Mouse (Mus musculus): ENCODE measurements around the gene Zdhhc5.
A peak's percentile ranks its signal among the peaks of the same experiment; 100 is the strongest.
"Not testable (repeated sequence)": the region's sequence is repeated elsewhere in the genome, so short reads cannot be mapped to it uniquely, and the experiment has no call there.

Zdhhc5 gene

DNA sequence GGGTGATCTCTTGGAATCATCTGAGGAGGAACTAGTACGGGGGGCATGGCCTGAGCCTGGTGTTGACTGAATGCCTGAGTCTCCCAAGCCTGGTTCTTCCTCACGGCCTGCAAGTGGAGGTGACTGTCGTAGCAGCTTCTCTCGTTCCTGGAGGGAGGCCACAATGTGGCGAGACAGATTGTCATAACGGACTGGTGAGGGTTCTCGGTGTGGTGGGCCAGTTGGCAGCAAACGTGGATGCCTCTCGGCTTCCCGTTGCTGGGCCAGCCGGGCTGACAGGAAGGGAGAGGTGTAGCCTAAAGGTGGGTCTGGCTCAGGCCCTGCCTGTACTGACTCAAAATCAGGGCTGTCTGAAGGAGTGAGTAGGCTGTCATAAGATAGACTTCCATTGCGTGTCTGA is 24.9 kb downstream of the Zdhhc5 start:
- no peak for DNase-seq

DNA sequence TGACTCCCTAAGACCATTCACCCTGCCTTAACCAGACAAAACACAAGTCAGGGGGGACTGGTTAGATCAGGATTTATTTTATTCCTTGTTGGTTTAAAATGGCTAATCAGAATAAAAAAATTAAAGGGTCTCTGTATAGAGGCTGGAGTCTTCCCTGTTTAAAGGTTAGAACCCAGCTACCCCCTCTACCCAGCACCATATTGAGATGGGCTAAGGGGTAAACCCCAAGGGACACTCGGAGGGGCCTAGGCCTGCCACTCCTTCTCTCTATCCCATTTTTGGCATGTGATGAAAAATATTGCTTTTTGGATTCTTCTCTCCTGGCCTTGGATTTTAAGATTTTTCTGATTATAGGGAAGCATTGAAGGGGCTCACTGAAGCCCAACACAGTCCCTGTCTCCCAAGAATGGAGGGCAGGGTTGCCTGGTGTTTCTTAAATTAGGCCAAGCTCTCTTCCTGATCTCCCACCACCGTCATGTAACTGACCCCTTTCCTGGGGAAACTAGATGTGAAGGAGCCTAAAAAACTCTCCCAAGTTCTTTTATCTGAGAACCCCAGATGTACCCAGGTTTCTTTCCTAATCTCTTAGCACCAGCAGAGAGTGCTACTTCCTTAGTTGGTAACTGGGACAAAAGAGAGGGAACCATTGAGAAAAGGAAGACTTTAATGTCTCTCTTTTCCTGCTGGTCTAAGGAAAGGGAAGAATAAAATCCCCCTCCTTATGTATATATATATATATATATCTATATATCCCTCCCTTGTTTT is 26.7 kb downstream of the Zdhhc5 start:
- DNase-seq, result no peak

DNA sequence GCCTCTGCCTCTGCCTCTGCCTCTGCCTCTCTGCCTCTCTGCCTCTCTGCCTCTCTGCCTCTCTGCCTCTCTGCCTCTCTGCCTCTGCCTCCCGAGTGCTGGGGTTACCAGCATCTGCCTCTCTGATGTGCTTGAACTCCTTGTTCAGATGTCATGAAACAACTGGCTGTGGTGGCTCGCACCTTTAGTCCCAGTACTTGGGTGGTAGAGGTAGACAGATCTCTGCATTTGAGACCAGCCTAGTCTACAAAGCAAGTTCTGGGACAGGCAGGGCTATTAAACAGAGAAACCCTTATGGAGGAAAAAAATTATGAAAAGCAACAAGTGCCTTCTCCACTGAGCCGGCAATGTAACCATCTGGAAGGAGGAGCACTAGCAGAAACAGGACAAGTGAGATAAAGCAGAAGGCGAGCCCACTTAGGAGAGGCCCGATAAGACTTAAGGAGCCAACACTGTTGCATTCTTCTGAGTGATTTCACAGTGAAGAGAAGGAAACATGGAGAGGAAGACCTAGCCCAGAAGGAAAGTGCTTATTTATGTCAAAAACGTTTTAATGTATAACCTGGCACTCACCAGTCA is 32.3 kb downstream of the Zdhhc5 start:
- no peak for DNase-seq

DNA sequence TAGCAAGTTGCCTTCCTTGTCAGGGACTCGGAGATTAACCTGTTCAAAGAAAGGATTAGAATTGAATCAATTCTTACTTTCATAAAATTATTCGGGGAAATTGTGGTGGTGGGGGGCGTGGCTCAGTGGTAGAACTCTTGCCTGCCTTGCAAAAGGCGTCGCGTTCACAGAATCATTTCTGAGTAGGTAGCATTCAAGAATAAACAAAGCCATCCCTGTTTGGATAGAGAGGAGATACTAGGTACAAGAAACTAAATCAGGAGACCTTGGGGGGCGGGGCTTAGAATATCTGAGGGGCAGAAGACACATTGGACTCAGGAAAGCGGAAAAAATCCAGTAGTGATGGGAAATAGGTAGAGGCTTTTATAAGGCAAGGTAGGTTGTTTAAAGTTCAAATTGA is 36.0 kb downstream of the Zdhhc5 start, which contains the start of gene Tmx2:
TSS of gene Tmx2 (minus strand) at position 125 of the 400 bp plus-strand sequence.
- DNase-seq, result no peak

DNA sequence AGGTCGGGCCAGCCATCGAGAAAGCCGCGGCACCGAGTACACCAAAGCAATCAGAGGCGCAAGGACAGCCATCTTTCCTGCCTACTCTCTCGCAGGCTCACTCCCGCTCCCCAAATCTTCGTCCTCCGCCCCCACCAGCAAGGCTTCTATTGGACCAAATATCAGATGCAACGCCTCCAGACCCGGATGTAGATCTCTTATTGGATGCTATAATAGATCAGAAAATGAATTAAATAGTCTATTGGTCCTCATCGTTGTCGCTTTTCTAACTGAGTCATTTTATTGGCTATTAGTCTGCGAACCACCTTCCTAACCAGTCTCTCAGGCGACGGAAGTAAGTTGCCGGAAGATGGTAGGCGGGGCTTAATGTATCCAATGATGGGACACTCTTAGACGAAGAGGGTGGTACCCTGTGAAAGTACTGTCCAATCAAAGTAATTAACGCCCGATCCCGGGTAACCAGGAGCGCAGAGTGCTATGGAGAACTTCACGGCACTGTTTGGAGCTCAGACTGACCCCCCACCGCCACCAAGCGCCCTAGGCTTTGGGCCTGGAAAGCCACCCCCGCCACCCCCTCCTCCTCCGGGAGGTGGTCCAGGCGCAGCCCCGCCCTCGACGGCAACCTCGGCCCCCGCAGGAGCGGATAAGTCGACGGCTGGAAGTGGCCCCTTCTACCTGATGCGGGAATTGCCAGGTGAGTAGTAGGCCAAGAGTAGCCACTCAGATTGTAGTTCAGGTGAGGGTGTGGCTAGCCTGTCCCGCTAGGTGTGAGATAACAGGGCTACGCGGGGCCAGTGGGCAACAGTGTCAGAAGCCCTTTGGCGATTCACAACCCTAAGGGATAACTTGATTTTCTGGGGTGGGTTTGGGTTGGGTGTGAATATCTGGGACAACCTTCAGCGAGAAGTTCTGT is 36.8 kb downstream of the Zdhhc5 start, which contains the start of the genes Gm28635 and Med19:
TSS of gene Gm28635 (minus strand) at position 74 of the 913 bp plus-strand sequence.
TSS of gene Med19 (plus strand) at position 435 of the 913 bp plus-strand sequence.
- peak; percentile 97 to 99 for DNase-seq

DNA sequence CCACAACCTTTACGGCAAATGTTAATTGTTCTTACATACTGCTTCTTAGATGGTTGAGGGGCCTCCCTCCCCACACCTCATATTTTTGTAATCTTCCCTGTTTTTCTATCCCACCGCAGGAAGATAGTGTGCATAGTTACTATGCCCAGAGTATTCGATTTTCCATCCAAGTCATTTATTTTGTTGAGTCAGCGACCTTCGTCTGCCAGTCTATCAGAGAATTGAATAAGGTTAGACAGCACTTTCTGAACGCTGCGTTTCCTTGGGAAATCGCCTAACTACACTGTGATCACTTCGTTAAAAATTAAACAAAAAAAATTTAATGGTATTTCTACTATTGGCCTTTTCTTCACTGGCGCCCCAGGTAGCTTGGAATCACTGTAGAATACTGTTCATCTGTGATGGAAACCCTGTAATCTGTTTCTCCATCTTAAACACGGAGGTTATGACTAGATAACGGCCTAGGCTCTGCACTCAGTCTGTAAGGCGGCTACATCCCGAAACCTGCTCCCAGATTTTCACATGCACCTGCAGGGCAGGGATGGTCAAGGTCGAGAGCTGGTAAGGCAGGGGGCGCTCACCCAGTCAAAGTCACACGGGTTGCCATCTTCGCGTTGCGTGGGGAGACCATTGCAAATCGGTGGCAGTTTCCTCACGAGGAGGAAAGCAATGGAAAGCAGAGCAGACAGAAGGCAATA is 37.6 kb downstream of the Zdhhc5 start:
- no peak for DNase-seq

DNA sequence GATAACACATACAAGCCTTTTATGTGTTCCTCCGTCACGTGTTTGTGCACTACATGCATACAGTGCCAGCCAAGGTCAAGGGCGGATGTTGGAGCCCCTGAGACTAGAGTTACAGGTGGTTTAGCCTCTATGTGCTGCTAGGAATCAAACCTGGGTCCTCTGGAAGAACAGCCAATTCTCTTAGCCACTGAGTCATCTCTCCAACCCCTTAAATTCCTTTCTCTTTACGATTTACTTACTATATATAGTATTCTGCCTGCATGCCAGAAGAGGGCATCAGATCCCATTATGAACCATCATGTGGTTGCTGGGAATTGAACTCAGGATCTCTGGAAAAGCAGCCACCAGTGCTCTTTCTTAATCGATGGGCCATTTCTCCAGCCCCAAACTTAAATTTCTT is 43.4 kb downstream of the Zdhhc5 start:
- DNase-seq, result not testable (repeated sequence)

DNA sequence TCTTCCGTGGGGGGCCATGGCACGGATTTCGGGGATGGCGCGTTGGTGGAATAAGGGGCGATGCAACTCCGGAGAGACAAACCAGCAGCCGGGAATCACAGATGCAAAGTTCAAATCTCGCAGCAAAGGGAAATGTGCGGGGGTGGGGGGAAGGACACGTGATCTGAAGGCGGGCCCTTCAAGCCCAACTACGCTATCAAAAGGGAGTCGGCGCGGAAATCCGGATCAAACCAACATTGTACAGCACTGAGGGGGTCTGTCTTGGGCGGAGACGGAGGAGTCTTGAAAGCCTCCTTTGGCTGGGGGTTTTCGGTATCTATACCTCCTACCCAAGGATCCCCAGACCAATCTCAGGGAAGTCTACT is 44.4 kb downstream of the Zdhhc5 start, which contains the start of gene Selenoh:
TSS of gene Selenoh (minus strand) at position 202 of the 365 bp plus-strand sequence.
- peak; percentile 61 to 75 for DNase-seq

DNA sequence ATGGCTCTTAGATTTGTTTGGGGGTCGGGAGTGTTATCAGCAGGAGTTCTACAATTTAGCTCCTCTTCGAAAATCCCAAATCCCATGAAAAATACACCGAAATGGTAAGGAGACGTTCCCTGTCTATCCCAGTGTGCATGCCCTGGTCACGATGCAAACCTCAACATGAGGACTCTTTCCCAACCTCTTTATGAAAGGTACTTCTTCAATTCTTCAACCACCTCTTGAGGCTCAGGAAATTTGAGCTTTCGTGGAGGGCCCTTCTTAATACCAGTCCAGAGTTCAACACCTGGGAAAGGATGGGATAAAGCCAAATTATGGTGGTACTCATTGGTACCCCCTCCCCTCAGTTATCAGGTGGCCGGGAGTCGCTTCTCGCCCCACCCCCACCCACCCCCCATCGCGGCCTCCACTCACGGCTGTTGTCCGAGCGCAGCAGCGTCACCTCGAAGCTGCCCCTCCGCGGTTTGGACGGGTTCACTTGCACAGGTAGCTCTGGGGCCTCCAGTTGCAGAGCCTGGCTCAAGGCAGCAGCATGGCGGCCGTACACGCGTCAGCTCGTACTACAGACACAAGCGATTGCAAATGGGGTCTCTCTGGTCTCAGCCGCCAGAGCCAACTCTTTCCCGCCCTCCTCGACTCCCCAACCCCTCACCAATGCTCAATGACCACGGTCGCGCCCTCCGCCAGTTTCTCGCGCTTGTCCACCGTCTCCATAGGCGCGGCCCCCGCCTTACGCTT is 45.0 kb downstream of the Zdhhc5 start:
- DNase-seq, result no peak

DNA sequence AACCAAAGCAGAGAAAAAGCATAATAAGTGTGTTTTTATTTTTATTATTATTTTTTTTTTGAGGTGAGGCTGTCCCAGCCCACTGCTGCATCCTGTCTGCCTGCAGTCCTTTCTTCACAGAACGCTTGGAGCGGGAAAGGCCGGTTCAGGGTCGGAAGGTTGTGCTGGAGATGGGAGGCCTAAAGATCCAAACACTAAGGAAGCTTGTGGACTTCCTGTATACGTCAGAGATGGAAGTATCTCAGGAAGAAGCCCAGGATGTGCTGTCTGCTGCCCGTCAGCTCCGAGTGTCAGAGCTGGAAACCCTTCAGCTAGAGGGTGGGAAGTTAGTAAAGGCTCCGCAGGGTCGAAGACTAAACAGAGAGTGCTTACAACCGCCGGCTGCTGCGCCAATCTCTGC is 48.9 kb downstream of the Zdhhc5 start:
- DNase-seq, result peak; percentile 20 to 31

DNA sequence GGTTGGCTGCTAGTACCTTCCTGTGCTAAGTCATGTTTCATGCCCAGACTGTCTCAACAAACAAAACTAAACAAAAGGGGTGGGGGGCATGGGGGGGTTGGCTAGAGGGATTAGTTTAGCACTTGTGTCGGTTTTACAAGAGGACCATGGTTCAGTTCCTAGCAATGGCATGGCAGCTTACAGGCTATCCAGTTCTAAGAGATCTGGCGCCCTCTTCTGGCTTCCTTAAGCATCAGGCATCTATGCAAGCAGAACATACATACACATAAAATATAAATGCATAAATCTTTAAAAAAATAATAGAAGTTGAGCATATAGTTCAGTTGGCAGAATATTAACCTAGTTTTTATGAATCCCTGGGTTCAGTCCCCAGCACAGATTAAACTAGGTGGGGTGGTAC is 52.1 kb downstream of the Zdhhc5 start:
- peak in 1 of 2 experiments; percentile 54 for DNase-seq

DNA sequence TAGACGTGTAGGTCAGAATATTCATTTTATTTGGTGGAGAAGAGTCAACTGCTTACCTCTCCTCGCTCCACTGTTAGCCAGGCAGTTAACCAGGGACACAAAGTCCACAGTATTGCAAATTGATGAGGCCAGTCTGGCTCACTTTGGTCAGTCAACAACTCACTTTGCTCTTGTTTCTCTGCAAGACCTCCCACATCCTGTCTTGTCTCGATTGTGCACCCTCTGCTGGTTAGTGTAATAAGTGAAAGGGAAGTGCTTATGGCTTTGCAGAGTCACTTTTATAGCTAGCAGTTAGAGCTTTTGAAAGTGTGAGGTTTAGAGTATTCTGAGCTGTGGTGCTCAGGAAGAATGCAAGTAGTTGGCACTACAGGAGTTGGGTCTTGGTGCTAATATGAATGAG is 54.7 kb downstream of the Zdhhc5 start:
- peak; percentile 65 to 78 for DNase-seq

DNA sequence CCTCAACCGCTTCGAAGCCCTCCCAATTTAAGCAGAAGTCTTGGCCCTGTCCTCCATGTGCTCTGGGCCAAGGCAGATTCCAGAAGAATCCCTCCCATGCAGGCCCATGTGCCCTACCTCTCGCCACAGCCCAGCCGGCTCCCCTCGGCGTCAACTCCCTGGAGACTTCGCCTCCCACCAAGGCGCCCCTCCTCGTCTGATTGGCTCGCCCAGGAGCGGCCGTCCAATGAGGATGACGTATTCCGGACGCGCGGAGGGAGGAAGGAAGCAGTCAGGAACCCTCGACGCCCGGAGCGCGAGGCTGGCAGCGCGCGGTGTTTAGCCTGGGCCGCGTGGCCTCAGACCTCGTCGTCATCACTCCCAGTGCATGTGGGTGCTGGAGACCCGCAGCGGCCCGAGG is 56.2 kb downstream of the Zdhhc5 start, which contains the start of gene Btbd18:
TSS of gene Btbd18 (plus strand) at position 274 of the 400 bp plus-strand sequence.
- no peak for DNase-seq

DNA sequence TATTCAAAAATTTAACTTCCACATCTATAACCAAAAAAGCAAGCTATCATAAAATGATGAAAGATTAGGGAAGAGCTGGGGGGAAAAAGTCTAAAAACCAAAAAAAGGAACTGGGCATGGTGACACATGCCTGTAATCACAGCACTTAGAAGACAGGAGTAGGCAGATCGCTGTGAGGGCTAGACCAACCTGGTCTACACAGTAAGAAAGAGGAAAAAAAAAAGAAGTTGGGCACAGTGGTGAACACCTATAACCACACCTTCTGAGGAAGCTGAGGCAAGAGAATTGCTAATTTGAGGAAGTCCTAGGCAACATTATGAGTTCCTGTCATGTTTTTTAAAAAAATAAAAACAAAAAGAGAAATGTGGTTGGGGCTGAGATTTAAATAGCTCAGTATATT is 59.1 kb downstream of the Zdhhc5 start:
- DNase-seq, result no peak

DNA sequence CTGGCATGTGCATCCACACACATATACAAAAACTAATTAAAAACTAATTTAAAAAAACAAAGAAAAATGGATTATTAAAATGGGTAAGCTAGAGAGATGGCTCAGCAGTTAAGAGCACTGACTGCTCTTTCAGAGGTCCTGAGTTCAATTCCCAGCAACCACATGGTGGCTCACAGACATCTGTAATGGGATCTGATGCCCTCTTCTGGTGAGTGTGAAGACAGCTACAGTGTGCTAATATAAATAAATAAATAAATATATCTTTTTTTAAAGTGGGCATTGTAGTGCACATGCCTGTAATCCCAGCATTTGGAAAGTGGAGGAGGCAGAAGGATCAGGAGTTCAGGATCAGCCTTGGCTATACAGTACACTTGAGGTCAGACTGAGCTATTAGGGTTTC is 61.6 kb downstream of the Zdhhc5 start:
- DNase-seq, result no peak

DNA sequence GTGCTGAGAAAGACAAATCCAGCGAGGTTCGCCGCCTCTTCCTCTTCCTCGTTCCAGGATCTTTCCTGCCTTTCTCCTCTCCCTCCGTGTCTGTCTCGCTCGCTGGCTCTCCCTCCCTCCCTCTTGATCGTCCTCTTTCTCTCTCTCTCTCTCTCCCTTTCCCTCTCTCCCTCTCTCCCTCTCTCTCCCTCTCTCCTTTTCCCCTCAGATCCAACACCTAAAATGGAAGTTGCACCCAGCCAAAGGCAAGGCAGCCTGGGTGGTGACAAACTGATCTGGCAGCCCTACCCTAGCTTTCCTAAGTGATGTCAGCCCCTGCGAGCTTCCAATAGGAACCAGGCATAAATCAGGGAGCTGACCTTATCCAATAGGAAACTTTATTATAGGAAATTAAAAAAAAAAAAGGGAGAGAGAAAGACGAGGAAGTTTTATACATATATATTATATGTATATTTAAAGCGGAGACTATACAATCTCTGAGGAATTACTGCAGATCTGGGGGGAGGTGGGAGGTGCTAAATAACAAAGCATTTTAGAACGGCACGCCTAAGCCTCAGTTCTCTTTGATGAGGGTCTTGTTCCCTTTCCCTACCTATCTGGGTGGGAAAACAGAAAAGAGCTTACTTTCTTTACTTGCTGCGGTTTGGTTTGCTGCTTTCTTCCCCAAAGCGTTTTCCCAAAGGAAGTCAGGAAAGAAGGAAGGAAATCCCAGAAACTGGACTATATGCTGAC is 64.3 kb downstream of the Zdhhc5 start, which contains the start of gene Ctnnd1:
TSS of gene Ctnnd1 (minus strand) at position 302 of the 732 bp plus-strand sequence.
- peak; percentile 89 to 93 for DNase-seq

DNA sequence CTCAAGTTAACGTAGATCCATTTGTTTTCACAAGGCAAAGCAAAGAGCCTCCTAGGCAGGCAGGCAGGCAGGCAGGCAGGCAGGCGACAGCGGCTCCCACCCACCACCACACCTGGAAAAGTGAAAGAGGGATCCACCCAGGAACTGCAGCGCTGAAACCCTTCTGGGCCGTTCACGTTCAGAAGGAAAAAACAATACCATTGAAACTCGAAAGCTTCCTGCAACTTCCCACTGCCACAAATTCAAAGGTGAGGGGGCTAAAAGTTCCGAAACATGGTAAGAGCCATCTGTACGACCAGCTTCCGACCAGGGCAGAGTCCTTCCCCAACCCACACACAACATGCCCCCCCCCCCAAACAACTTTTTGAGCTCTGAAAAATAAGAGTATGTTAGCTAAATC is 65.3 kb downstream of the Zdhhc5 start:
- no peak for DNase-seq

DNA sequence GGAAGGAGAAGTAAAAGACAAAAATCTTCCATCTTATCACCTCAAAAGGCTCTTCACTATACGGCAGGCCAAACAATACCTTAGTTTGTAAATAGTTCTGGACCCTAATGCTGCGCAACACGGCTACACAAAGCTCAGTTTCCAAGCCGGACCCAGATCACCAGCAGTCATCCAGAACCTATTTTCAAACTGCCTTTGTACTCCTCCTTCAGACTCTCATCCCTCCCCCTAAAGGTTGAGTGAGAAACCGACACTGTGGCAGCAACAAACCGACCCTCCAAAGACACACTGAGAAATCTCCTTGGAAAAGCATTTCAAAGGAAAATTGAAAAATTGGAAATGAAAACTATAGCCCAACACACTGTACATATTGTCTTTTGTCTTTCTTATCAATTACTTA is 66.6 kb downstream of the Zdhhc5 start:
- DNase-seq, result no peak

DNA sequence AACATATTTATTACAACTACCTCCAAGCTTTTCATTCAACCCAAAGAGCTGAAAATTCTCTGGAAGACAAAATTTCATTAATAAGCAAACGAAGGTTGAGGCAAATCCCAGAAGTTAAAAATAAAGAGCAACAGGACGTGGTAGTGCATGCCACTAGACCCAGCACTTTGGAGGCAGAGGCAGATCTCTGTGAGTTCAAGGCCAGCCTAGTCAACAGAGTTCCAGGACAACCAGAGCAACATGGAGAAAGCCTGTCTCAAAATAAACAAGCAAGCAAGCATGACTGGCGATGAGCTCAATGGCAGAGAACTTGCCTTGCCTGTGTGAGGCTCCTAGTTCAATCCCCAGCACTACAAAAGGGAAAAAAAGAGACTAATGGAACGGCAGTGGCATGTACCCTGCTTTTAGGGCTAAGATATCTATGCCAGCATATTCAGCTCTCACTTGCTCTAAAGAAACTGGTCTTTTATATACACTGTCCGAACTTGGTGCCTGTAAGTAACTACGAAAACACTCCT is 67.9 kb downstream of the Zdhhc5 start:
- DNase-seq, result no peak

DNA sequence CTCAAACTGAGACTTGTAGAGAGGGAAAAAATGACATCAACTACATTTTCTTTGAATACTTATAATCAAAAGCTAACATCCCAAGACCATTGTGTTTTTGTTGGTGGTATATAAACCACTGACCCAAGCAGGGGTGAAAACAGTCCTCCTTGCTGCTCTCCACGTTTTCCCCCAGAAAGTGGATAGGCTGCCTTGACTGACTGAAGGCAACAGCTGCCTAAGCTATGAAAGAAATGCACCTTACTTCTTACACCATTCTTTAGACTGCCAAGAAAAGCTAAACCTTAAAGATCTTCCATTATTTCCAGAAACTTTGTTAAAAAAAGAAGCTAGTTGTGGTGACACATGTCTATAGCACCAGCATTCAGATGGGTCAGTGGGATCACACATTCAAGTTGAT is 68.8 kb downstream of the Zdhhc5 start:
- DNase-seq, result no peak

DNA sequence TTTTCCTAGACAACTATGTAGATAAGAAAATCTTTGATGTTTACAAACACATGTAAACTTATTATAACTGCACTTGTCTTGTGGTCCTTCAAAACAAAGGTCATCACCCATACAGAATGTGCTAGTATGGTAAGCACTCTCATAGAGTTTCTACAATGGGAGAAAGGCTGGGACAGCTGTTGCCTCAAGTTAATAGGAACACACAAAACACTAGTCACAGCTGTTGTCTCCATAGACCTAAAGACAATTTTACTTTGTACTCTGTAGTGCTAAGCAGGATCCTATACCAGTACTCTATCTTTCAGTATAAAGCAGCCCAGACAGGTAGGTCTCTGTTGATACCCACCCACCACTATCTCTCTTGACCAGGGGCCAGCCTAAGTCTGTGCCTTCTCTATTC is 74.1 kb downstream of the Zdhhc5 start:
- DNase-seq, result no peak

Data from kidney, adult 8-10 months (tissue).